Mouse (Mus musculus): ENCODE measurements around the gene Cd79b. TPM values are rescaled to one million over a fixed set of nuclear protein-coding genes. Genes with fewer than 3 reads are reported as not detected.

The Cd79b gene
- polyA plus RNA-seq, 1 experiment from 2014 or later = 7.4 TPM

DNA sequence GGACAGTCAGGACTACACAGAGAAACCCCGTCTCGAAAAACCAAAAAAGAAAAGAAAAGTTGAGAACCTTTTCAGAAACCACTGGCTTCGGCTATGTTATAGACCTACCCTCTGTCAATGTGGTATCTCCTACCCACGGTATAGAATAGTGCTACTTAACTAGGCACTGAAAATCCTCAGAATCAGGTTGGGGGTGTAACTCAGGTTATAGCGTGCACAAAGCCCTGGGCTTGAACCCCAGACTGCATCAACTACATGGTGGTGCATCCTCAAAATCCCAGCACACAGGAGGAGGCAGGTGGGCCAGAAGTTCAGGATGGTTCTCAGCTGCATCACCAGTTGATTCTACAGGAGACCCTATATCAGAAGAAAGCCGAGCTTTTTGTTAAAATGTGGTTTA, 40.8 kb downstream of the Cd79b start:
- H3K4me3 ChIP-seq (ENCODE audit: low read length) = no peak overlapping the region
- 93% methylated on average over 6 of the region's 6 CpGs for WGBS
- no peak for ATAC-seq (ENCODE audit: low FRiP score, low TSS enrichment)

GRCm38 (mm10) chr11:106273311-106273684, 41.3 kb downstream of the Cd79b start:
- Histone ChIP-seq H3K9ac (ENCODE audit: low read depth, low read length) (peak overlapping the region; percentile 60), H3K9me3 (ENCODE audit: control insufficient read depth, low read length) (no peaks in the 10 kb centered on the region), H3K4me3 (ENCODE audit: low read length) (peak overlapping the region; percentile 78), H3K4me2 (replicated peaks; ENCODE audit: low read depth, low read length) (peak overlapping the region; percentile 68), H3K27me3 (ENCODE audit: control insufficient read depth, insufficient read depth, low read length) (no peaks in the 10 kb centered on the region), H3K4me1 (ENCODE audit: control insufficient read depth, insufficient read depth, low read length) (peaks cover 28% of the 10 kb centered on the region), H3K27ac (ENCODE audit: low read depth, low read length) (peak overlapping the region; percentile 84), H3K36me3 (ENCODE audit: control insufficient read depth, insufficient read depth, low read length) (no peaks in the 10 kb centered on the region; the same call in 1 of the 2 replicates)
- WGBS = 10% methylated on average over 16 of the region's 16 CpGs
- peak; percentile 11; the same call in 1 of the 2 replicates for ATAC-seq (ENCODE audit: low FRiP score, low TSS enrichment)

More for the DNA sequence above, 40.8 kb downstream of the Cd79b start:
- H3K9ac ChIP-seq (ENCODE audit: low read depth, low read length) = no peak overlapping the region
- no peaks in the 10 kb centered on the region for H3K36me3 ChIP-seq (ENCODE audit: control insufficient read depth, insufficient read depth, low read length)
- peaks cover 23% of the 10 kb centered on the region for H3K4me1 ChIP-seq (ENCODE audit: control insufficient read depth, insufficient read depth, low read length)
- no peak overlapping the region for H3K4me2 ChIP-seq (replicated peaks; ENCODE audit: low read depth, low read length)
- H3K27me3 ChIP-seq (ENCODE audit: control insufficient read depth, insufficient read depth, low read length) = no peaks in the 10 kb centered on the region
- H3K27ac ChIP-seq (ENCODE audit: low read depth, low read length) = peak overlapping the region; percentile 48; the same call in 1 of the 2 replicates
- H3K9me3 ChIP-seq (ENCODE audit: control insufficient read depth, low read length) = no peaks in the 10 kb centered on the region

- under 1% methylated on average over 66 of the region's 72 CpGs for WGBS
- Histone ChIP-seq H3K4me3 (ENCODE audit: low read length) (peak within 1 kb of the TSS; percentile 78), H3K9ac (ENCODE audit: low read depth, low read length) (peak within 1 kb of the TSS; percentile 94), H3K9me3 (ENCODE audit: control insufficient read depth, low read length) (no peaks in the 10 kb centered on the region), H3K4me2 (replicated peaks; ENCODE audit: low read depth, low read length) (peak within 1 kb of the TSS; percentile 76), H3K27ac (ENCODE audit: low read depth, low read length) (peak within 1 kb of the TSS; percentile 91), H3K36me3 (ENCODE audit: control insufficient read depth, insufficient read depth, low read length) (peaks cover 2% of the 10 kb centered on the region), H3K4me1 (ENCODE audit: control insufficient read depth, insufficient read depth, low read length) (peaks cover 34% of the 10 kb centered on the region), H3K27me3 (ENCODE audit: control insufficient read depth, insufficient read depth, low read length) (no peaks in the 10 kb centered on the region)
- peak; percentile 94 for ATAC-seq (ENCODE audit: low FRiP score, low TSS enrichment)
These were observed 41.8 kb downstream of the Cd79b start, which contains the start of gene Smarcd2 for GRCm38 (mm10) chr11:106272644-106273310. Gene Smarcd2, minus strand, starts transcription at chr11:106272972.

- Histone ChIP-seq H3K27me3 (ENCODE audit: control insufficient read depth, insufficient read depth, low read length) (no peaks in the 10 kb centered on the region), H3K4me3 (ENCODE audit: low read length) (peak overlapping the region; percentile 78), H3K9ac (ENCODE audit: low read depth, low read length) (peak overlapping the region; percentile 94), H3K4me2 (replicated peaks; ENCODE audit: low read depth, low read length) (peak overlapping the region; percentile 76), H3K27ac (ENCODE audit: low read depth, low read length) (peak overlapping the region; percentile 91), H3K4me1 (ENCODE audit: control insufficient read depth, insufficient read depth, low read length) (peaks cover 38% of the 10 kb centered on the region), H3K36me3 (ENCODE audit: control insufficient read depth, insufficient read depth, low read length) (peaks cover 9% of the 10 kb centered on the region), H3K9me3 (ENCODE audit: control insufficient read depth, low read length) (no peaks in the 10 kb centered on the region)
- 2% methylated on average over 41 of the region's 41 CpGs for WGBS
- ATAC-seq (ENCODE audit: low FRiP score, low TSS enrichment) = peak; percentile 37; the same call in 1 of the 2 replicates
These were observed 42.5 kb downstream of the Cd79b start for GRCm38 (mm10) chr11:106271794-106272643.

DNA sequence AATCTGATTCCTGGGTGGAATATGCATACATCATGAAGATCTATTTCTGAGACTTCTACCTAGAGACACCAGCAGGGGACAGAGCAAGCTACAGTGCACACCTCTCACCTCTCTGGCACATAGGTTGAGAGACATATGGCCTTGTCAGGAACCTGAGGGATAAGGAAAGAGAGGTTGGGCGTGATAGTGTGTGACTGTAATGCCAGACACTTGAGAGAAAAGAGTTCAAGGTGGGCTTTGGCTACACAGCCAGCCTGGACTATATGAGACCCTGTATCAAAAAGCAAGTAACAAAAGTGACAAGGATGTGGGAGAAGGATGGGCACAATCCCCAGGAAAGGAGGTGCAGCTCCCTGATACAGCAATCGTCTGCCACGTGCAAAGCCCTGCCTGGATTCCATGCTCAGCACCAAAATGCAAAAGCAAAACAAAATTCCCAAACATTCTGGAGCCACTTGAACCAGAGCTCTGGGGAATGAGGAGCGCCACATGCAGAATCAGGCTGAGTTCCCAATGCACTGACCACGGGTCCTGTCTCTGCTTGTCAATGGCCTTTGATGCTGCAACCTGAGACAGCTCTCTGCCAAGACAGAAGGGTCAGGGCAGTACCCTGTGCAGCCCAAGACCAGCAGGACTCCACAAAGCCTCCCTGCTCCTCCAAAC, 43.3 kb downstream of the Cd79b start:
- H3K27ac ChIP-seq (ENCODE audit: low read depth, low read length) = peak overlapping the region; percentile 91; the same call in 1 of the 2 replicates
- no peak for ATAC-seq (ENCODE audit: low FRiP score, low TSS enrichment)
- 22% methylated on average over 5 of the region's 5 CpGs for WGBS
- H3K9ac ChIP-seq (ENCODE audit: low read depth, low read length) = peak overlapping the region; percentile 94
- peak overlapping the region; percentile 78 for H3K4me3 ChIP-seq (ENCODE audit: low read length)
- H3K9me3 ChIP-seq (ENCODE audit: control insufficient read depth, low read length) = no peaks in the 10 kb centered on the region
- H3K4me1 ChIP-seq (ENCODE audit: control insufficient read depth, insufficient read depth, low read length) = peaks cover 38% of the 10 kb centered on the region
- H3K4me2 ChIP-seq (replicated peaks; ENCODE audit: low read depth, low read length) = peak overlapping the region; percentile 76
- peaks cover 17% of the 10 kb centered on the region for H3K36me3 ChIP-seq (ENCODE audit: control insufficient read depth, insufficient read depth, low read length)
- H3K27me3 ChIP-seq (ENCODE audit: control insufficient read depth, insufficient read depth, low read length) = no peaks in the 10 kb centered on the region

GRCm38 (mm10) chr11:106269060-106269431, 45.5 kb downstream of the Cd79b start:
- 17% methylated on average over 3 of the region's 3 CpGs for WGBS
- Histone ChIP-seq H3K9ac (ENCODE audit: low read depth, low read length) (0 out of 2 replicates have a peak overlapping the region, but pooled peaks have one; percentile 32), H3K36me3 (ENCODE audit: control insufficient read depth, insufficient read depth, low read length) (peaks cover 39% of the 10 kb centered on the region), H3K9me3 (ENCODE audit: control insufficient read depth, low read length) (no peaks in the 10 kb centered on the region), H3K4me1 (ENCODE audit: control insufficient read depth, insufficient read depth, low read length) (peaks cover 35% of the 10 kb centered on the region), H3K27ac (ENCODE audit: low read depth, low read length) (peak overlapping the region; percentile 44; the same call in 1 of the 2 replicates), H3K27me3 (ENCODE audit: control insufficient read depth, insufficient read depth, low read length) (no peaks in the 10 kb centered on the region), H3K4me2 (replicated peaks; ENCODE audit: low read depth, low read length) (peak overlapping the region; percentile 9), H3K4me3 (ENCODE audit: low read length) (no peak overlapping the region; the same call in 1 of the 2 replicates)
- ATAC-seq (ENCODE audit: low FRiP score, low TSS enrichment) = no peak

DNA sequence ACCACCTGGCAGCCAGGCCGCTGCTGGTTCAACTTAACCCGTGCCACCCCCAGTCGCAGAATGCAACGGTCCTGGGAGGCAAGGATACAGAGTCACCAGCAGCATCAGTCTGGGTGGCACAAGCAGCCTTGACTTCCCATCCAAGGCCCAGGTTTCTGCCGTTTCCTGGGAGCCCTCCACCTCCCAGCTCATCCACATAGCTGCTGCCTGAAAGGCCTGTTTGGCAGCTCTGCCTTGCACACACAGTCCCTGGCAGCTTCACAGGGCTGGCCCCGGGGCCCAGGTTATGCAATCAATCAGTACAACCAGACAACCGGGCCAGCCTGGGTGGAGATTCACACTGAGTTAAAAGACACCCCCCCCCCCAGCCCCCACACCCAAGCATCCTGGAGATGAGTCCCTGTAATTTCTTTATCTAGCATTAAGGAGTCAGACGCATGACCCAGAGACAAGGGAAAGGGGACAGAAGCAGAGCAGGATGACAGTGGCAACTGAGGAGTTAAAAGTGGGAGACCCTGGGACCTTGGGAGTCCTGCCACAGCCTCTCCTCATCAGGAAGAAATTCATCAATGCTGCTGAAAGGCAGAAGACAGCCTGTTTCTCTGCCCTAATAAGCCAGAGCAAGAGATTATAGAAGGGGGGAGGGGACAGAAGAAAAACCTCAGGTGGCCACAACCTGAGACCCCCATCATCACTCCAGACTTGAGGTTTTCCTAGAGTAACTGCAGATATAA, 46.1 kb downstream of the Cd79b start:
- Histone ChIP-seq H3K9me3 (ENCODE audit: control insufficient read depth, low read length) (no peaks in the 10 kb centered on the region), H3K27ac (ENCODE audit: low read depth, low read length) (peak overlapping the region; percentile 44; the same call in 1 of the 2 replicates), H3K27me3 (ENCODE audit: control insufficient read depth, insufficient read depth, low read length) (no peaks in the 10 kb centered on the region), H3K4me3 (ENCODE audit: low read length) (no peak overlapping the region; the same call in 1 of the 2 replicates), H3K4me1 (ENCODE audit: control insufficient read depth, insufficient read depth, low read length) (peaks cover 35% of the 10 kb centered on the region), H3K4me2 (replicated peaks; ENCODE audit: low read depth, low read length) (peak overlapping the region; percentile 9), H3K36me3 (ENCODE audit: control insufficient read depth, insufficient read depth, low read length) (peaks cover 45% of the 10 kb centered on the region), H3K9ac (ENCODE audit: low read depth, low read length) (peak overlapping the region; percentile 32; the same call in 1 of the 2 replicates)
- WGBS = 30% methylated on average over 8 of the region's 8 CpGs
- no peak for ATAC-seq (ENCODE audit: low FRiP score, low TSS enrichment)

DNA sequence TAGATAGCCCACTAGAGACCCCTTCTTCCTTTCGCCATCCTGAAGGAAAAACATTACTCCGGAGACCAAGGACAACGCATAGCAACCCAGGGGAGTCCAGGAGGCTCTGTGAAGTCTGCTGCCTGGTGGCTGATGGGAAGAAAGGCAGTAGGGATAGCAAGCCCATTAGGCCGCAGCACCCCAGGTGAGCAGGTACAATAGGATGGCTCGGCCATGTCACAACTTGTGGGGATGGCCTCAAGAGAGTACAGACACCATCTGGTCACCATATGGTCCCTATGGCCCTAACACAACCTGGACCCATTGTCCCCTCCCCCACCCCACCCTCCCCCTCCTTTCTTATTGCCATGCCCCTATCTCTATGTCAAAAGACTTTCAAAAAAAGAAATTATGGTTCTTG, 46.7 kb downstream of the Cd79b start:
- ATAC-seq (ENCODE audit: low FRiP score, low TSS enrichment) = no peak
- Histone ChIP-seq H3K27ac (ENCODE audit: low read depth, low read length) (no peak overlapping the region), H3K27me3 (ENCODE audit: control insufficient read depth, insufficient read depth, low read length) (no peaks in the 10 kb centered on the region), H3K4me1 (ENCODE audit: control insufficient read depth, insufficient read depth, low read length) (peaks cover 35% of the 10 kb centered on the region), H3K4me3 (ENCODE audit: low read length) (no peak overlapping the region), H3K9ac (ENCODE audit: low read depth, low read length) (peak overlapping the region; percentile 32; the same call in 1 of the 2 replicates), H3K36me3 (ENCODE audit: control insufficient read depth, insufficient read depth, low read length) (peaks cover 51% of the 10 kb centered on the region), H3K9me3 (ENCODE audit: control insufficient read depth, low read length) (no peaks in the 10 kb centered on the region), H3K4me2 (replicated peaks; ENCODE audit: low read depth, low read length) (peak overlapping the region; percentile 9; the same call in 1 of the 2 replicates)
- 48% methylated on average over 5 of the region's 5 CpGs for WGBS

All from kidney, embryonic 14.5 days (tissue).